Mouse (Mus musculus): ENCODE results near the gene Clec18a. TPM values are rescaled to one million over a fixed set of nuclear protein-coding genes. Genes with fewer than 3 reads are reported as not detected.

Clec18a gene
- polyA plus RNA-seq, 2 experiments: 0.06 TPM; not detected in 1

DNA sequence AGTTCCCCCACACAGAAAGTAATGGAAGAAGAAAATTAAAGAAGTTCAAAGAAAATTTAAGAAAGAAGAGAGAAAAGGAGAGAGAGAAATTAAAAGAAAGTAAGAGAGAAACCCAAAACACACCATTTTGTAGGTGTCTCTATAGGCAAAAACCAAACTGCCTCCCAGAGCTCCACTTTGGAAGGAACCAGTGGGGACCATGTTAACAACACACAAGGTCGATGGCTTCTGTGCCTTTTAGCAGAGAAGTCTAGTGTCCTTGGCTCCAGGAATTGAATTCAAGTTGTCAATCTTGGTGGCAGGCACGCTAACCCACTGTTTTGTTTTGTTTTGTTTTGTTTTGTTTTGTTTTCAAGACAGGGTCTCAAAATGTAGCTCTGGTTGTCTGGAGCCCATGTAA is 29.3 kb downstream of the Clec18a start:
- Histone ChIP-seq H3K9me3 (ENCODE audit: control insufficient read depth, low read length) (no peaks in the 10 kb centered on the region), H3K27ac (replicated peaks; ENCODE audit: low read depth, low read length) (no peak overlapping the region), H3K36me3 (ENCODE audit: control insufficient read depth, insufficient read depth, low read length) (peaks cover 4% of the 10 kb centered on the region; the same call in 1 of the 2 replicates), H3K9ac (ENCODE audit: low read depth, low read length, severe bottlenecking) (no peak overlapping the region), H3K4me3 (replicated peaks; ENCODE audit: low read length) (peak overlapping the region; percentile 61), H3K27me3 (ENCODE audit: control insufficient read depth, insufficient read depth, low read length) (no peaks in the 10 kb centered on the region), H3K4me2 (replicated peaks; ENCODE audit: low read depth, low read length, severe bottlenecking) (peak overlapping the region; percentile 60), H3K4me1 (ENCODE audit: control insufficient read depth, insufficient read depth, low read length) (peaks cover 7% of the 10 kb centered on the region; the same call in 1 of the 2 replicates)
- DNase-seq (ENCODE audit: low spot score): no peak
- no peak for ATAC-seq (ENCODE audit: low FRiP score, low read depth)
- WGBS: 61% methylated on average over 2 of the region's 2 CpGs
- no peak for TF ChIP-seq POLR2A (IDR thresholded peaks at IDR 0.05; ENCODE audit: borderline replicate concordance, extremely low read depth, insufficient read depth, insufficient read length)

DNA sequence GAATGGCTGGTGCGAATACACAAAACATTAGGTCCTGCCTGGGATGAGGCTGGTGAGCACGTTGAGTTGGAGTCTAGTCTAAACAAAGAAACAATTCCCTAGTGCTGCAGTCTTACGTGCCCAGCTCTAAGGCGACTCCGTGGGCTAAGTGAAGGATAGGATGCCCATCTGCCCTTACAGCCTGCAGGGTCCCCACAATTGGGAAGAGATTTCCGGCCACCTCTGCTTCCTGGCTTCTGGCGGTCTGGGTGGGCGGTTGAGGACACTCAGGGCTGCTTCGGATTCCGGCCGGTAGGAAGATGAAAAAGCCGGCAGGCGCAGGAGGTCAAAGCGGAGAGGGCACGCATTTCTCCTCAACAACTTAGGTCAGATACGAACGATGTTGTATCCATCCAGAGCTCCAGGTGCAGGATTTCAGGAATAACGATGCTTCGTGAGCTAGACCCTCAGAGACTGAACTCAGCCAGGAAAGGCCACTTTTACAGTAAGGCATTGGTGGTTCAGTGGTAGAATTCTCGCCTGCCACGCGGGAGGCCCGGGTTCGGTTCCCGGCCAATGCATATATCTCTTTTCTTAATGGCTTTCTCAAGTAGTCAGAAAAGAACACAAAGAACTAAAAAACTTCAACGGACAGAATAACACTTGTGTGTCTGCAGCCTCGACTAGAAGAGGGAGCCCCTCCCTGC is 30.0 kb downstream of the Clec18a start:
- Histone ChIP-seq H3K9ac (ENCODE audit: low read depth, low read length, severe bottlenecking) (peak overlapping the region; percentile 57), H3K27ac (replicated peaks; ENCODE audit: low read depth, low read length) (no peak overlapping the region), H3K4me1 (ENCODE audit: control insufficient read depth, insufficient read depth, low read length) (peaks cover 14% of the 10 kb centered on the region), H3K4me3 (replicated peaks; ENCODE audit: low read length) (peak overlapping the region; percentile 61), H3K4me2 (replicated peaks; ENCODE audit: low read depth, low read length, severe bottlenecking) (peak overlapping the region; percentile 60), H3K36me3 (ENCODE audit: control insufficient read depth, insufficient read depth, low read length) (peaks cover 7% of the 10 kb centered on the region; the same call in 1 of the 2 replicates), H3K27me3 (ENCODE audit: control insufficient read depth, insufficient read depth, low read length) (no peaks in the 10 kb centered on the region), H3K9me3 (ENCODE audit: control insufficient read depth, low read length) (no peaks in the 10 kb centered on the region)
- WGBS: under 1% methylated on average over 27 of the region's 27 CpGs
- no peak for TF ChIP-seq POLR2A (IDR thresholded peaks at IDR 0.05; ENCODE audit: borderline replicate concordance, extremely low read depth, insufficient read depth, insufficient read length)
- peak; percentile 95 for ATAC-seq (ENCODE audit: low FRiP score, low read depth)
- DNase-seq (ENCODE audit: low spot score): peak; percentile 91

DNA sequence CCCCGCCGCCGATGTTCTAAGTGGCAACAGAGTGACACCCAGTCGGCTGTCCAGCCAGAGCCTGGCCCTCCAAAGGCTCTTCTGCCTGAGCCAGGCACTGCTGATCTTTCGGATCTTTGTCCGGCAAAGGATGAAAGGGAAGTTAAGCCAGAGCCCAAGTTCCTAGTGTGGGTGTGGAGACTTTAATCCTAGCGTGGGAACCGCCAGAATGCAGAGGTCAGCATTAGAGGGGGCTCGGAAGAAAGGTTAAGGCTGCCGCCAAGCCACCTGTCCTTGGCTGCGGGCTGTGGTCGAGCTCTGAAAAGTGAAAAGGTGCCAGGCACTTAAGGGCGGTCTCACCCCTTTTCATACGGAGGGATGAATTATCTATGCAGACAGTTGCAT is 30.5 kb downstream of the Clec18a start:
- Histone ChIP-seq H3K9ac (ENCODE audit: low read depth, low read length, severe bottlenecking) (peak overlapping the region; percentile 57), H3K27ac (replicated peaks; ENCODE audit: low read depth, low read length) (no peak overlapping the region), H3K4me1 (ENCODE audit: control insufficient read depth, insufficient read depth, low read length) (peaks cover 16% of the 10 kb centered on the region), H3K36me3 (ENCODE audit: control insufficient read depth, insufficient read depth, low read length) (peaks cover 7% of the 10 kb centered on the region; the same call in 1 of the 2 replicates), H3K4me2 (replicated peaks; ENCODE audit: low read depth, low read length, severe bottlenecking) (peak overlapping the region; percentile 60), H3K27me3 (ENCODE audit: control insufficient read depth, insufficient read depth, low read length) (no peaks in the 10 kb centered on the region), H3K4me3 (replicated peaks; ENCODE audit: low read length) (peak overlapping the region; percentile 61), H3K9me3 (ENCODE audit: control insufficient read depth, low read length) (no peaks in the 10 kb centered on the region)
- under 1% methylated on average over 14 of the region's 14 CpGs for WGBS
- TF ChIP-seq POLR2A (IDR thresholded peaks at IDR 0.05; ENCODE audit: borderline replicate concordance, extremely low read depth, insufficient read depth, insufficient read length): no peak
- ATAC-seq (ENCODE audit: low FRiP score, low read depth) (no peak), DNase-seq (ENCODE audit: low spot score) (no peak)

DNA sequence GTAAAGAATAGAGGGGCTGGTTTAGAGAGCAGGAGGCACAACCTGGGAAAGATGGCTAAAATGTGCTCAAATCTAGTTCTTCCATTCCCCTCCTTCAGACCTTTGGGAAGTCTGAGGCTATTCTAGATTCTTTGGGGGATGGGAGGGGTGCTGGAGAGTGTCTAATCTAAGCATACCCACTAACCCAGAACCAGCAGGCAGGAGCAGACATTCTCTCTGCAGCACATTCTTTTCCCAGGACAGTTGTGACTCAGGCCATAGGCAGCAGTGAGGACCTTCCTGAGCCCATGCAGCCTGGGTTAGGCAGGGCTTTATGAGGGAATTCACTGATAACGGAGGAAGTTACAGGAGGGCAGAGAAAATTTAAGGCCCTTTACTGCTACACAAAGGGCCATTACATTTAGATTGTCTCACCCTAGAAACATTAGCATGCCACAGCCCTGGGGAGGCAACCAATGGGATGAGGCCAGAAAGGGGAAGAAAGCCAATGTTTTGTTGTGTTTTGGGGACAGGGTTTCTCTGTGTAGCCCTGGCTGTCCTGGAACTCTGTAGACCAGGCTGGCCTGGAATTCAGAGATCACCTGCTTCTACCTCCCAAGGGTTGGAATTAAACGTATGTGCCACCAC is 33.2 kb downstream of the Clec18a start:
- Histone ChIP-seq H3K9me3 (ENCODE audit: control insufficient read depth, low read length) (no peaks in the 10 kb centered on the region), H3K4me2 (replicated peaks; ENCODE audit: low read depth, low read length, severe bottlenecking) (no peak overlapping the region), H3K9ac (ENCODE audit: low read depth, low read length, severe bottlenecking) (no peak overlapping the region), H3K4me3 (replicated peaks; ENCODE audit: low read length) (no peak overlapping the region), H3K4me1 (ENCODE audit: control insufficient read depth, insufficient read depth, low read length) (peaks cover 16% of the 10 kb centered on the region), H3K27me3 (ENCODE audit: control insufficient read depth, insufficient read depth, low read length) (no peaks in the 10 kb centered on the region), H3K36me3 (ENCODE audit: control insufficient read depth, insufficient read depth, low read length) (peaks cover 24% of the 10 kb centered on the region), H3K27ac (replicated peaks; ENCODE audit: low read depth, low read length) (no peak overlapping the region)
- WGBS: 52% methylated on average over 2 of the region's 2 CpGs
- no peak for DNase-seq (ENCODE audit: low spot score)
- no peak for ATAC-seq (ENCODE audit: low FRiP score, low read depth)
- no peak for TF ChIP-seq POLR2A (IDR thresholded peaks at IDR 0.05; ENCODE audit: borderline replicate concordance, extremely low read depth, insufficient read depth, insufficient read length)

DNA sequence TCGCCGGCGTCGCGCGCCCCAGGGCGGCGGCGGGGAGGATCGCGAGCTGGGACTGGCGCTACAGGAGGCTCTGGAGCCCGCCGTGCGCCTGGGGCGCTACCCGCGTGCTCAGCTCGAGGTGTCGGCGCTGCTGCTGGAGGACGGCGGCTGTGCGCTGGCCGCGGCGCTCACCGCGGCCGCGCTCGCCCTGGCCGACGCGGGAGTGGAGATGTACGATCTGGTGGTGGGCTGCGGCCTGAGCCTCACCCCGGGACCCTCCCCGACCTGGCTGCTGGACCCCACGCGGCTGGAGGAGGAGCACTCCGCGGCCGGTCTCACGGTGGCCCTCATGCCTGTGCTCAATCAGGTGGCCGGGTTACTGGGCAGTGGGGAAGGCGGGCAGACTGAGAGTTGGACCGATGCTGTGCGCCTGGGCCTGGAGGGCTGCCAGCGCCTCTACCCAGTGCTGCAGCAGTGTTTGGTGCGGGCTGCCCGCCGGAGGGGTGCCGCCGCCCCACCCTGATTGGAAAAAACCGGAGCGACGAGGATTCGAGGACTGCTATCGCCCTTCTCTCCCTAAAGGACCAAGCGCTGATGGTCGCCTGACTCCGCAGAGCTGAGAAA is 35.4 kb downstream of the Clec18a start:
- peak overlapping the region; percentile 80 for H3K9ac ChIP-seq (ENCODE audit: low read depth, low read length, severe bottlenecking)
- H3K4me3 ChIP-seq (replicated peaks; ENCODE audit: low read length): peak overlapping the region; percentile 95
- ATAC-seq (ENCODE audit: low FRiP score, low read depth) (peak; percentile 42), DNase-seq (ENCODE audit: low spot score) (no peak)
- H3K36me3 ChIP-seq (ENCODE audit: control insufficient read depth, insufficient read depth, low read length): peaks cover 46% of the 10 kb centered on the region
- H3K9me3 ChIP-seq (ENCODE audit: control insufficient read depth, low read length): no peaks in the 10 kb centered on the region
- no peak for TF ChIP-seq POLR2A (IDR thresholded peaks at IDR 0.05; ENCODE audit: borderline replicate concordance, extremely low read depth, insufficient read depth, insufficient read length)
- peak overlapping the region; percentile 89 for H3K4me2 ChIP-seq (replicated peaks; ENCODE audit: low read depth, low read length, severe bottlenecking)
- WGBS: under 1% methylated on average over 24 of the region's 63 CpGs
- H3K27ac ChIP-seq (replicated peaks; ENCODE audit: low read depth, low read length): peak overlapping the region; percentile 71
- peaks cover 13% of the 10 kb centered on the region for H3K4me1 ChIP-seq (ENCODE audit: control insufficient read depth, insufficient read depth, low read length)
- no peaks in the 10 kb centered on the region for H3K27me3 ChIP-seq (ENCODE audit: control insufficient read depth, insufficient read depth, low read length)

All from limb, embryonic 14.5 days (tissue).